Mouse (Mus musculus) stomach, embryonic 14.5 days (tissue): ENCODE results near the gene Snap25. TPM values are rescaled to one million over a fixed set of nuclear protein-coding genes. Genes with fewer than 3 reads are reported as not detected.

Experiments used
- ATAC-seq: fragments of 200-750 bp; cut with Nextera tagmentation; 2 replicates; pipeline ENCODE4 v1.8.0; 2017; ENCODE audit warnings: low read depth, moderate TSS enrichment; ENCODE audit not compliant: insufficient number of reproducible peaks, insufficient read depth, low FRiP score
- H3K27ac ChIP-seq: fragments of 300-500 bp; sonication (generic); 2 replicates; pipeline ENCODE4 v1.5.1; 2014; ENCODE audit warnings: mild to moderate bottlenecking, low read length, moderate library complexity, mixed read lengths
- H3K27me3 ChIP-seq: fragments of 300-500 bp; sonication (generic); 2 replicates; pipeline ENCODE4 v1.6.1; 2014; ENCODE audit warnings: low read length, control low read depth, mixed read lengths; ENCODE audit not compliant: control insufficient read depth, insufficient read depth
- H3K36me3 ChIP-seq: fragments of 300-500 bp; sonication (generic); 2 replicates; pipeline ENCODE4 v1.6.1; 2014; ENCODE audit warnings: mild to moderate bottlenecking, control low read depth, low read length, moderate library complexity, mixed read lengths; ENCODE audit not compliant: control insufficient read depth, insufficient read depth
- H3K4me1 ChIP-seq: fragments of 300-500 bp; sonication (generic); 2 replicates; pipeline ENCODE4 v1.6.1; 2014; ENCODE audit warnings: low read length, control low read depth, mixed read lengths; ENCODE audit not compliant: control insufficient read depth, insufficient read depth
- H3K4me2 ChIP-seq: fragments of 300-500 bp; sonication (generic); replicated peaks from 2 replicates; pipeline ENCODE4 v1.6.1; 2014; ENCODE audit warnings: low read depth, low read length, control low read depth
- H3K4me3 ChIP-seq: fragments of 300-500 bp; sonication (generic); 2 replicates; pipeline ENCODE4 v1.5.1; 2014; ENCODE audit warnings: low read depth, low read length, control low read depth
- H3K9ac ChIP-seq: fragments of 300-500 bp; sonication (generic); replicated peaks from 2 replicates; pipeline ENCODE4 v1.6.1; 2014; ENCODE audit warnings: low read depth, mild to moderate bottlenecking, control low read depth, low read length, moderate library complexity, mixed read lengths
- H3K9me3 ChIP-seq: fragments of 300-500 bp; sonication (generic); 2 replicates; pipeline ENCODE4 v1.6.1; 2016; ENCODE audit warnings: low read depth, low read length, control low read depth; ENCODE audit not compliant: control insufficient read depth
- WGBS: fragments of 180-500 bp; shearing (Covaris S2); extraction: QIAGEN DNeasy Blood & Tissue Kit; methylation state at CpG from one replicate; pipeline ENCODE4 v1.1.7; 2014; 5-methylcytosine and 5-hydroxymethylcytosine counted together
- polyA plus RNA-seq: library from polyadenylated mRNA; unstranded; fragments of >200 nt; fragmentation: Nextera tagmentation; extraction: Ambion mirVana; gene quantifications from 2 replicates; pipeline ENCODE4 v1.2.1, GENCODE M21; 2014

Gene Snap25
- polyA plus RNA-seq, 1 experiment from 2014 or later = 16.6 TPM

- no peaks in the 10 kb centered on the region for H3K36me3 ChIP-seq
- WGBS = 71% methylated on average over 3 of the region's 3 CpGs
- no peak for ATAC-seq
- no peaks in the 10 kb centered on the region for H3K9me3 ChIP-seq
- H3K27ac ChIP-seq = no peak overlapping the region
- no peaks in the 10 kb centered on the region for H3K27me3 ChIP-seq
- no peak overlapping the region for H3K4me2 ChIP-seq
- H3K9ac ChIP-seq = no peak overlapping the region
- H3K4me3 ChIP-seq = no peak overlapping the region
- H3K4me1 ChIP-seq = no peaks in the 10 kb centered on the region
Measured at GRCm38 (mm10) chr2:136778674-136779073, 65.4 kb downstream of the Snap25 start.

GRCm38 (mm10) chr2:136780268-136780667, 67.0 kb downstream of the Snap25 start:
- ATAC-seq = no peak
- Histone ChIP-seq H3K4me1 (no peaks in the 10 kb centered on the region), H3K27ac (no peak overlapping the region), H3K27me3 (no peaks in the 10 kb centered on the region), H3K4me2 (no peak overlapping the region), H3K4me3 (no peak overlapping the region), H3K9ac (no peak overlapping the region), H3K9me3 (no peaks in the 10 kb centered on the region), H3K36me3 (no peaks in the 10 kb centered on the region)

GRCm38 (mm10) chr2:136784310-136784709, 71.1 kb downstream of the Snap25 start:
- Histone ChIP-seq H3K36me3 (no peaks in the 10 kb centered on the region), H3K27ac (no peak overlapping the region), H3K9ac (no peak overlapping the region), H3K4me1 (no peaks in the 10 kb centered on the region), H3K4me3 (no peak overlapping the region), H3K27me3 (no peaks in the 10 kb centered on the region), H3K9me3 (no peaks in the 10 kb centered on the region), H3K4me2 (no peak overlapping the region)
- 72% methylated on average over 4 of the region's 4 CpGs for WGBS
- ATAC-seq = no peak

DNA sequence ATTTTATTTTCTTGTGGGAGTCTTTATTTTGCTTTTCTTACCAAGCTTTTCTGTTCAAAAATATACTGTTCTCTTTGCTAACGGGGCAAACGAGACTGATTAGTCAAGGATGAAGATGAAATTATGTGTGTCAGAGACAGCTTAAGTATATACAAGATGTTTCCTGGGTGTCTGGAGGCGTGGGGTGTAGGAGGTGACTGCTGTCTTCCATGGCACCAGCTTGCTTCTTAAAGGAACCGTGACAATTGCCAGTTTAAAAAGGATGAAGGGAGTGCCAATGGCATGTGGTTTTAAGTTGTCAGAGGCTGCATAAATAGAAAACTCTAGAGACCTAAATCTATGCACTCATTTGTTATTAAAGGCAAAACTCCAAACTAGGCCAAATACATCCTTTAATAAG, 75.1 kb downstream of the Snap25 start:
- Histone ChIP-seq H3K4me1 (no peaks in the 10 kb centered on the region), H3K4me2 (no peak overlapping the region), H3K9me3 (no peaks in the 10 kb centered on the region), H3K27me3 (no peaks in the 10 kb centered on the region), H3K4me3 (no peak overlapping the region), H3K36me3 (no peaks in the 10 kb centered on the region), H3K27ac (no peak overlapping the region), H3K9ac (no peak overlapping the region)
- 70% methylated on average over 4 of the region's 4 CpGs for WGBS
- ATAC-seq = no peak

DNA sequence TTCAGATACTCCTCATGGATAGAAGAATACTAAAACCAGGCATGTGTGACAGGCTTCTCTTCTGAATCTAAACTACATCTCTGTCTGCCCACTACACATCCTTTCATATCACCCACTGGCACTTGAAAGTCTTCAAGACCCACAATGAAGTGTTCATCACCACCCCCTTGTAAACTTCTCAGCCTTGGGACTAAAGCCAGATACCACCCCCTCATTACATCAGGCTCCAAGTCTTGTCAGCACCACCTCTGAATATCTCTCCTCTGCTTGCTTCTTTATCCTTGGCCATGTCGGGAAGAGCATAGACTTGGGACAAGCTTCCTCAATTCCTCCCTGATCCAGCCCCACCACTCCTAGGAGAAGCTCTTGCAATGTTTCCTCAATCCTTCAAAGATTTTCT, 83.3 kb downstream of the Snap25 start:
- Histone ChIP-seq H3K9me3 (no peaks in the 10 kb centered on the region), H3K4me1 (no peaks in the 10 kb centered on the region), H3K4me3 (no peak overlapping the region), H3K4me2 (no peak overlapping the region), H3K27me3 (no peaks in the 10 kb centered on the region), H3K36me3 (no peaks in the 10 kb centered on the region), H3K27ac (no peak overlapping the region), H3K9ac (no peak overlapping the region)
- no peak for ATAC-seq
- 87% methylated on average over 1 of the region's 1 CpGs for WGBS

DNA sequence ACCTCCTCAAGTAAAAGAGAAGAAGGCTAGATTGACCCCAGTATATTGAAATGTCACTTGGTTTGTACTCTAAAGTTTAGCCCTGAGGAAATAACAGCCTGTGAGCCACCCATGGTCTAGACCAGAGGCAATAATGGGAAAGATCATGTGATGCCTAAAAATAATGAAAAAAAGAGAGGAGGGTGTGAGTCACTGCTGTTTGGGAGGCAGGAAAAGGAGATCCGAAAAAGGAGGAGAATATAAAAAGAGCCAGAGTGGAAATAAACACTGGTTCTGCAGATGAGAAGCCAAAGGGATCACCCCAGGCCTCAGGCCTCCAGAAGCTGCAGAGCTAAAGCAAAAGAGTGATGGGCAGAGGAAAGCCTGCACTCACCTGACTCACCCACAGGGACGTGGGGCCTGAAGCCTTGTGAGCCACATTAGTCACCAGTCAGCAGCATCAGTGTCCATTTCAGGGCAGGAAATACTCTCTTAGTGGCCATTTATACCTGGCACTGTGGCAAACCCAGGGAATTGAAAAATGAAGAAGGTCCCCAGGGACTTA, 85.7 kb downstream of the Snap25 start:
- H3K4me2 ChIP-seq = no peak overlapping the region
- no peaks in the 10 kb centered on the region for H3K9me3 ChIP-seq
- no peaks in the 10 kb centered on the region for H3K4me1 ChIP-seq
- H3K4me3 ChIP-seq = no peak overlapping the region
- H3K36me3 ChIP-seq = no peaks in the 10 kb centered on the region
- no peaks in the 10 kb centered on the region for H3K27me3 ChIP-seq
- no peak for ATAC-seq
- no peak overlapping the region for H3K27ac ChIP-seq
- no peak overlapping the region for H3K9ac ChIP-seq
- WGBS = 44% methylated on average over 2 of the region's 2 CpGs

GRCm38 (mm10) chr2:136801102-136801501, 87.8 kb downstream of the Snap25 start:
- Histone ChIP-seq H3K27me3 (no peaks in the 10 kb centered on the region), H3K27ac (no peak overlapping the region), H3K4me2 (no peak overlapping the region), H3K9me3 (no peaks in the 10 kb centered on the region), H3K9ac (no peak overlapping the region), H3K4me1 (no peaks in the 10 kb centered on the region), H3K4me3 (no peak overlapping the region), H3K36me3 (no peaks in the 10 kb centered on the region)
- no peak for ATAC-seq

DNA sequence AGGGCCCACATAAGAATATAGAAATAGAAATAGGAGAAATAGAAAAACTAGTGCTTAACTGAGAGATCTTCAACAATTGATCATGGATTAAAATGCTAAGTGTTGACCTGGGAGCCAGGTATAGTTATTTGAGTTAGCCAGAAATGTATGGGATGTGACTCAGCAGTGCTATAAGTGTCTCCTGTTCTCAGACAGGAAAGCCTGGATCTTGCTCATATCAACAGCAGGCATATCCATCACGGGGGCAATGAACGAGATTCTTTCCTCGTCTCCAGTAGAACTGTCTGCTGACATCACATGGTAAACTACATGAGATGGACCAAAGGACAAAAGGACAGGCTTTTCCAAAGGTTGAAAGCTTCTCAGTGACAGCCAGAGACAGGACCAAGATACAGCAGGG, 88.8 kb downstream of the Snap25 start:
- 64% methylated on average over 3 of the region's 3 CpGs for WGBS

GRCm38 (mm10) chr2:136803142-136803541, 89.9 kb downstream of the Snap25 start:
- H3K36me3 ChIP-seq = no peaks in the 10 kb centered on the region
- no peak overlapping the region for H3K9ac ChIP-seq
- no peak overlapping the region for H3K27ac ChIP-seq
- H3K4me2 ChIP-seq = no peak overlapping the region
- H3K4me1 ChIP-seq = no peaks in the 10 kb centered on the region
- no peaks in the 10 kb centered on the region for H3K27me3 ChIP-seq
- 76% methylated on average over 7 of the region's 7 CpGs for WGBS
- no peaks in the 10 kb centered on the region for H3K9me3 ChIP-seq
- no peak for ATAC-seq
- H3K4me3 ChIP-seq = no peak overlapping the region

More for the DNA sequence above, 88.8 kb downstream of the Snap25 start:
- no peaks in the 10 kb centered on the region for H3K36me3 ChIP-seq
- H3K4me2 ChIP-seq = no peak overlapping the region
- no peak for ATAC-seq
- no peak overlapping the region for H3K4me3 ChIP-seq
- H3K9me3 ChIP-seq = no peaks in the 10 kb centered on the region
- no peaks in the 10 kb centered on the region for H3K27me3 ChIP-seq
- H3K27ac ChIP-seq = no peak overlapping the region
- H3K9ac ChIP-seq = no peak overlapping the region
- no peaks in the 10 kb centered on the region for H3K4me1 ChIP-seq
